Mouse (Mus musculus): ENCODE measurements around the gene Lipm.
A peak's percentile ranks its signal among the peaks of the same experiment; 100 is the strongest.

The Lipm gene

GRCm38 (mm10) chr19:34165891-34166290 lies 65.2 kb downstream of the Lipm start, which contains the start of gene Ankrd22:
Gene Ankrd22 (minus strand): TSS chr19:34166053.
- DNase-seq (ENCODE audit: low spot score) = no peak

- DNase-seq (ENCODE audit: low spot score) = no peak
Observed at GRCm38 (mm10) chr19:34166386-34166785, 65.7 kb downstream of the Lipm start.

GRCm38 (mm10) chr19:34167896-34168661 lies 67.3 kb downstream of the Lipm start:
- DNase-seq (ENCODE audit: low spot score) = peak; percentile 71

GRCm38 (mm10) chr19:34169121-34169520 lies 68.4 kb downstream of the Lipm start:
- no peak for DNase-seq (ENCODE audit: low spot score)

- no peak for DNase-seq (ENCODE audit: low spot score)
Observed at GRCm38 (mm10) chr19:34171167-34171566, 70.4 kb downstream of the Lipm start.
